Mouse (Mus musculus) forebrain, embryonic 12.5 days (tissue): ENCODE results near the gene Idi1. TPM values are rescaled to one million over a fixed set of nuclear protein-coding genes. Genes with fewer than 3 reads are reported as not detected.
"Not testable (repeated sequence)": the region's sequence is repeated elsewhere in the genome, so short reads cannot be mapped to it uniquely, and the experiment has no call there.

ENCODE experiments used
- ATAC-seq: fragments of 200-750 bp; cut with Nextera tagmentation; 2 replicates; pipeline ENCODE4 v1.8.0; 2017; ENCODE audit warnings: moderate TSS enrichment; ENCODE audit not compliant: low FRiP score
- H3K27ac ChIP-seq: fragments of 300-500 bp; sonication (generic); 2 replicates; pipeline ENCODE4 v1.5.1; 2016; ENCODE audit warnings: mild to moderate bottlenecking
- H3K27me3 ChIP-seq: fragments of 300-500 bp; sonication (generic); 2 replicates; pipeline ENCODE4 v1.6.1; 2016; ENCODE audit warnings: mild to moderate bottlenecking
- H3K36me3 ChIP-seq: fragments of 300-500 bp; sonication (generic); replicated peaks from 2 replicates; pipeline ENCODE4 v1.6.1; 2016; ENCODE audit warnings: mild to moderate bottlenecking
- H3K4me1 ChIP-seq: fragments of 300-500 bp; sonication (generic); 2 replicates; pipeline ENCODE4 v1.6.1; 2016
- H3K4me2 ChIP-seq: fragments of 300-500 bp; sonication (generic); 2 replicates; pipeline ENCODE4 v1.6.1; 2016; ENCODE audit warnings: mild to moderate bottlenecking, moderate library complexity
- H3K4me3 ChIP-seq: fragments of 300-500 bp; sonication (generic); replicated peaks from 2 replicates; pipeline ENCODE4 v1.5.1; 2016; ENCODE audit warnings: mild to moderate bottlenecking
- H3K9ac ChIP-seq: fragments of 300-500 bp; sonication (generic); 2 replicates; pipeline ENCODE4 v1.6.1; 2016; ENCODE audit warnings: mild to moderate bottlenecking
- H3K9me3 ChIP-seq: fragments of 300-500 bp; sonication (generic); 2 replicates; pipeline ENCODE4 v1.6.1; 2016
- WGBS: fragments of 180-500 bp; shearing (Covaris S2); methylation state at CpG from one replicate; pipeline ENCODE4 v1.1.7; 2016; 5-methylcytosine and 5-hydroxymethylcytosine counted together
- polyA plus RNA-seq: library from polyadenylated mRNA; unstranded; fragments of >200 nt; fragmentation: Nextera tagmentation; extraction: Ambion mirVana; gene quantifications from 2 replicates; pipeline ENCODE4 v1.2.1, GENCODE M21; 2016

Gene Idi1
- 143 and 153 TPM in 2 replicates for polyA plus RNA-seq

- H3K9ac ChIP-seq, result peak within 1 kb of the TSS; percentile 63
- under 1% methylated on average over 46 of the region's 46 CpGs for WGBS
- peaks cover 23% of the 10 kb centered on the region for H3K36me3 ChIP-seq
- H3K9me3 ChIP-seq, result no peaks in the 10 kb centered on the region
- peak; percentile 99 for ATAC-seq
- H3K4me1 ChIP-seq, result peaks cover 18% of the 10 kb centered on the region
- peak within 1 kb of the TSS; percentile 62 for H3K4me2 ChIP-seq
- H3K27ac ChIP-seq, result peak within 1 kb of the TSS; percentile 93
- no peaks in the 10 kb centered on the region for H3K27me3 ChIP-seq
- peak within 1 kb of the TSS; percentile 51 for H3K4me3 ChIP-seq
Observed at GRCm38 (mm10) chr13:8885445-8886184, at the start of gene Idi1. Idi1 (plus strand) TSS chr13:8885501.

GRCm38 (mm10) chr13:8838394-8838793, 46.9 kb upstream of the Idi1 start:
- no peaks in the 10 kb centered on the region for H3K9me3 ChIP-seq
- H3K27me3 ChIP-seq, result no peaks in the 10 kb centered on the region
- H3K27ac ChIP-seq, result no peak overlapping the region
- no peak for ATAC-seq
- H3K36me3 ChIP-seq, result peaks cover 86% of the 10 kb centered on the region
- H3K9ac ChIP-seq, result no peak overlapping the region
- H3K4me2 ChIP-seq, result no peak overlapping the region
- no peaks in the 10 kb centered on the region for H3K4me1 ChIP-seq
- no peak overlapping the region for H3K4me3 ChIP-seq
- WGBS, result 24% methylated on average over 3 of the region's 3 CpGs

GRCm38 (mm10) chr13:8839111-8839510, 46.2 kb upstream of the Idi1 start:
- WGBS, result 90% methylated on average over 10 of the region's 10 CpGs
- no peak for ATAC-seq
- H3K36me3 ChIP-seq, result peaks cover 84% of the 10 kb centered on the region

GRCm38 (mm10) chr13:8839937-8840336, 45.4 kb upstream of the Idi1 start:
- Histone ChIP-seq H3K9me3 (no peaks in the 10 kb centered on the region), H3K27me3 (no peaks in the 10 kb centered on the region), H3K4me2 (no peak overlapping the region), H3K27ac (no peak overlapping the region), H3K4me1 (no peaks in the 10 kb centered on the region), H3K36me3 (peaks cover 77% of the 10 kb centered on the region), H3K4me3 (no peak overlapping the region), H3K9ac (no peak overlapping the region)
- no peak for ATAC-seq
- 85% methylated on average over 6 of the region's 6 CpGs for whole genome bisulfite sequencing

More at GRCm38 (mm10) chr13:8839111-8839510, 46.2 kb upstream of the Idi1 start:
- no peak overlapping the region for H3K4me3 ChIP-seq
- H3K4me1 ChIP-seq, result no peaks in the 10 kb centered on the region
- no peaks in the 10 kb centered on the region for H3K9me3 ChIP-seq
- H3K4me2 ChIP-seq, result no peak overlapping the region
- no peaks in the 10 kb centered on the region for H3K27me3 ChIP-seq
- H3K9ac ChIP-seq, result no peak overlapping the region
- no peak overlapping the region for H3K27ac ChIP-seq

GRCm38 (mm10) chr13:8840941-8841340, 44.4 kb upstream of the Idi1 start:
- no peak overlapping the region for H3K27ac ChIP-seq
- H3K4me2 ChIP-seq, result no peak overlapping the region
- peaks cover 72% of the 10 kb centered on the region for H3K36me3 ChIP-seq
- H3K4me3 ChIP-seq, result no peak overlapping the region
- 91% methylated on average over 2 of the region's 2 CpGs for WGBS
- ATAC-seq, result no peak
- no peaks in the 10 kb centered on the region for H3K27me3 ChIP-seq
- no peak overlapping the region for H3K9ac ChIP-seq
- H3K4me1 ChIP-seq, result no peaks in the 10 kb centered on the region
- H3K9me3 ChIP-seq, result no peaks in the 10 kb centered on the region

- not testable (repeated sequence) for H3K27ac ChIP-seq, H3K4me2 ChIP-seq, H3K4me1 ChIP-seq, ATAC-seq, H3K27me3 ChIP-seq, H3K9ac ChIP-seq, H3K4me3 ChIP-seq, H3K9me3 ChIP-seq
- WGBS, result 91% methylated on average over 7 of the region's 7 CpGs
- peaks cover 70% of the 10 kb centered on the region for H3K36me3 ChIP-seq
Observed at GRCm38 (mm10) chr13:8841846-8842245, 43.5 kb upstream of the Idi1 start.

- Histone ChIP-seq H3K4me1 (no peaks in the 10 kb centered on the region), H3K4me2 (no peak overlapping the region), H3K27me3 (no peaks in the 10 kb centered on the region), H3K9me3 (no peaks in the 10 kb centered on the region), H3K36me3 (peaks cover 75% of the 10 kb centered on the region), H3K9ac (no peak overlapping the region), H3K4me3 (no peak overlapping the region), H3K27ac (no peak overlapping the region)
- no peak for ATAC-seq
- 92% methylated on average over 3 of the region's 3 CpGs for WGBS
Observed at GRCm38 (mm10) chr13:8842273-8842672, 43.0 kb upstream of the Idi1 start.

GRCm38 (mm10) chr13:8847702-8848101, 37.6 kb upstream of the Idi1 start:
- ATAC-seq, result no peak
- WGBS, result 42% methylated on average over 2 of the region's 2 CpGs
- H3K4me3 ChIP-seq, result no peak overlapping the region
- H3K4me2 ChIP-seq, result no peak overlapping the region
- no peak overlapping the region for H3K9ac ChIP-seq
- H3K36me3 ChIP-seq, result peaks cover 48% of the 10 kb centered on the region
- H3K4me1 ChIP-seq, result no peaks in the 10 kb centered on the region
- no peaks in the 10 kb centered on the region for H3K9me3 ChIP-seq
- no peaks in the 10 kb centered on the region for H3K27me3 ChIP-seq
- H3K27ac ChIP-seq, result no peak overlapping the region

GRCm38 (mm10) chr13:8849311-8849710, 36.0 kb upstream of the Idi1 start:
- Histone ChIP-seq H3K27me3 (no peaks in the 10 kb centered on the region), H3K4me2 (no peak overlapping the region), H3K9me3 (no peaks in the 10 kb centered on the region), H3K4me3 (no peak overlapping the region), H3K36me3 (peaks cover 46% of the 10 kb centered on the region), H3K9ac (no peak overlapping the region), H3K4me1 (no peaks in the 10 kb centered on the region), H3K27ac (no peak overlapping the region)
- ATAC-seq, result no peak
- WGBS, result 91% methylated on average over 1 of the region's 1 CpGs

GRCm38 (mm10) chr13:8853424-8853823, 31.9 kb upstream of the Idi1 start:
- Histone ChIP-seq H3K4me2 (no peak overlapping the region), H3K27me3 (no peaks in the 10 kb centered on the region), H3K9me3 (no peaks in the 10 kb centered on the region), H3K36me3 (peaks cover 33% of the 10 kb centered on the region), H3K27ac (no peak overlapping the region), H3K9ac (no peak overlapping the region), H3K4me3 (no peak overlapping the region), H3K4me1 (no peaks in the 10 kb centered on the region)
- ATAC-seq, result no peak
- 99% methylated on average over 4 of the region's 4 CpGs for WGBS

GRCm38 (mm10) chr13:8854769-8855168, 30.5 kb upstream of the Idi1 start:
- H3K27ac ChIP-seq, result no peak overlapping the region
- no peaks in the 10 kb centered on the region for H3K27me3 ChIP-seq
- ATAC-seq, result no peak
- no peaks in the 10 kb centered on the region for H3K9me3 ChIP-seq
- no peak overlapping the region for H3K4me2 ChIP-seq
- H3K4me3 ChIP-seq, result no peak overlapping the region
- peaks cover 30% of the 10 kb centered on the region for H3K36me3 ChIP-seq
- H3K9ac ChIP-seq, result no peak overlapping the region
- no peaks in the 10 kb centered on the region for H3K4me1 ChIP-seq
- WGBS, result 97% methylated on average over 2 of the region's 2 CpGs

GRCm38 (mm10) chr13:8858453-8858852, 26.8 kb upstream of the Idi1 start:
- no peaks in the 10 kb centered on the region for H3K9me3 ChIP-seq
- H3K4me1 ChIP-seq, result no peaks in the 10 kb centered on the region
- H3K36me3 ChIP-seq, result peaks cover 33% of the 10 kb centered on the region
- H3K9ac ChIP-seq, result no peak overlapping the region
- ATAC-seq, result no peak
- H3K27me3 ChIP-seq, result no peaks in the 10 kb centered on the region
- no peak overlapping the region for H3K4me2 ChIP-seq
- no peak overlapping the region for H3K4me3 ChIP-seq
- no peak overlapping the region for H3K27ac ChIP-seq
- WGBS, result 93% methylated on average over 6 of the region's 6 CpGs

GRCm38 (mm10) chr13:8860861-8861260, 24.4 kb upstream of the Idi1 start:
- no peak overlapping the region for H3K9ac ChIP-seq
- peaks cover 24% of the 10 kb centered on the region for H3K36me3 ChIP-seq
- H3K9me3 ChIP-seq, result no peaks in the 10 kb centered on the region
- H3K27me3 ChIP-seq, result no peaks in the 10 kb centered on the region
- no peak overlapping the region for H3K4me3 ChIP-seq
- no peak for ATAC-seq
- H3K4me2 ChIP-seq, result no peak overlapping the region
- H3K27ac ChIP-seq, result no peak overlapping the region
- 85% methylated on average over 9 of the region's 9 CpGs for whole genome bisulfite sequencing
- H3K4me1 ChIP-seq, result no peaks in the 10 kb centered on the region
